Mouse (Mus musculus) lung, adult 18-20 months (tissue): ENCODE results near the gene Trim30b.
"Not testable (repeated sequence)": the region's sequence is repeated elsewhere in the genome, so short reads cannot be mapped to it uniquely, and the experiment has no call there.

Experiments used
- DNase-seq, 2 experiments: peaks; one replicate each; pipeline ENCODE4 v3.0.0; 2022; ENCODE audit warnings: mixed read lengths in 2 of 2

Trim30b gene

DNA sequence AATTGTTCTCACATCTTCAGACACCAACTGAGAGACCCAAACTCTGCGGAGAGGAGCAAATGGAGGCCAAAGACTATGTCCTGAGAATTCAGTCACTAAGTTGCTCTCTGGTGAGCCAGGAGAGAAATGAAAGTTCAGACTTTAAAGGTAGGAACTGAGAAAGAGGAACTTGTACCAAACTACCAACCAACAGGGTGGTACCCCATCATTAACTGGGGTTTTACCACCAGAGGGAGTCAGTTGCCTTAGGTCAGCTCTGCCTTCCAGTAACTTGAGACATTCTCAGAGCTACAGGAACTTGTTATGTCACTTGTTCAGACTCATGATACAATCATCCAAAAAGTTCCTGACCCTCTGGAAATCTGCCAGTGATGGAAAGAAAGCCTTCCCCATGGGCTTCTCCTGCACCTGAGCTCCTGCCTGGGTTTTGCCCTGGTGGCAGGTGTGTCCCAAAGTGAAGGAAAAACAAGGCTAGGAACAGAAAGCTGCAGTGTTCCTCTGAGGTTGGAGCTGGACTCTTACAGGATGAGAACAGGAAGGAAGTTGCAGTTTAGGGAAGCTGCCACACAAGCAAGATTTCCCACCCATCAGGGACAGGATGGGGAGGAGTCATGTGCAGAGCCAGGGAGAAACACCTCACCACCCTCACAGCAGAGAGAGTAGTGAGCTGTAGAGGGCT lies at the start of gene Trim30b:
Gene Trim30b (minus strand): TSS at position 149 of the 679 bp plus-strand sequence.
- peak; percentile 35 to 40 for DNase-seq

DNA sequence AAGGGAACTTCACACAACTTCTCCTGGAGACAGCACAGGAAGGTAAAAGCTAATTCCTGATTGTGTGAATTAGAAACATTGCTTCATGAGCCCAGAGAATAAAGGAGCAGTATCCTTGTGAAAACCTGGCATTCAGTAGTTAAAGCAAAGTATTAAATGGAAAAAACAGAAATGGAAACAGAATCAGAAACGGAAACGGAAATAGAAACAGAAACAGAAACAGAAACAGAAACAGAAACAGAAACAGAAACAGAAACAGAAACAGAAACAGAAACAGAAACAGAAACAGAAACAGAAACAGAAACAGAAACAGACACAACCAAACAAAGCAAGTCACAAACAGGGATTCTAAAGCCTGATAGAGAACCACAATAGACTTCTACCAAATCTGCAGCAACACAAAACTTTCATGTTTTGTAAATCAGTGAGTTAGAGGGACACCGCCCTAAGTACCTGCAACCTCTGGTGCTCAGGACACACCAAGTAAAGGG lies 34.8 kb upstream of the Trim30b start:
- no peak for DNase-seq

GRCm38 (mm10) chr7:104401140-104401539 lies 31.5 kb upstream of the Trim30b start:
- no peak for DNase-seq

- DNase-seq, result no peak
Observed at GRCm38 (mm10) chr7:104400698-104401097, 31.0 kb upstream of the Trim30b start, which contains the start of gene Trim30c. Gene Trim30c, minus strand, starts transcription at chr7:104400837.

DNA sequence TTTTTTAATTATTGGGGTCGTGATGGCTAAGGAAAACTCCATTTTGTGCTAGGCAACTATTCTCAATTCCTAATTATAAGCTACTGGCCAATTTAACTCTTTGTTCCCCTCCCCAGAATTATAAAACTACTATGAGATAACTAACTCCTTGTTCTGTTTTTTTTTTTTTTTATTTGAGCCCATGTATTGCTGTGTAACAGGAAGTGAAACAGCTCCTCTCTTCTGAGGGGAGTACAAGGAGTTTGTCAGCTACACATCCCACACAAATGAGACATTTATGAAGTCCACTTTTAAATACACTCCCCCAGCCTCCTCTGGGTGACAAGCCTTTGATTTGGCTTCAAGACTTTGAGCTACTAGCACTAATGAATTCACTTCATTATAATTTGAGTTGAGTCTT lies 28.8 kb upstream of the Trim30b start:
- no peak for DNase-seq

GRCm38 (mm10) chr7:104366339-104366738 lies 3.3 kb downstream of the Trim30b start:
- DNase-seq, result no peak

GRCm38 (mm10) chr7:104353600-104353967 lies 16.1 kb downstream of the Trim30b start:
- no peak for DNase-seq

DNA sequence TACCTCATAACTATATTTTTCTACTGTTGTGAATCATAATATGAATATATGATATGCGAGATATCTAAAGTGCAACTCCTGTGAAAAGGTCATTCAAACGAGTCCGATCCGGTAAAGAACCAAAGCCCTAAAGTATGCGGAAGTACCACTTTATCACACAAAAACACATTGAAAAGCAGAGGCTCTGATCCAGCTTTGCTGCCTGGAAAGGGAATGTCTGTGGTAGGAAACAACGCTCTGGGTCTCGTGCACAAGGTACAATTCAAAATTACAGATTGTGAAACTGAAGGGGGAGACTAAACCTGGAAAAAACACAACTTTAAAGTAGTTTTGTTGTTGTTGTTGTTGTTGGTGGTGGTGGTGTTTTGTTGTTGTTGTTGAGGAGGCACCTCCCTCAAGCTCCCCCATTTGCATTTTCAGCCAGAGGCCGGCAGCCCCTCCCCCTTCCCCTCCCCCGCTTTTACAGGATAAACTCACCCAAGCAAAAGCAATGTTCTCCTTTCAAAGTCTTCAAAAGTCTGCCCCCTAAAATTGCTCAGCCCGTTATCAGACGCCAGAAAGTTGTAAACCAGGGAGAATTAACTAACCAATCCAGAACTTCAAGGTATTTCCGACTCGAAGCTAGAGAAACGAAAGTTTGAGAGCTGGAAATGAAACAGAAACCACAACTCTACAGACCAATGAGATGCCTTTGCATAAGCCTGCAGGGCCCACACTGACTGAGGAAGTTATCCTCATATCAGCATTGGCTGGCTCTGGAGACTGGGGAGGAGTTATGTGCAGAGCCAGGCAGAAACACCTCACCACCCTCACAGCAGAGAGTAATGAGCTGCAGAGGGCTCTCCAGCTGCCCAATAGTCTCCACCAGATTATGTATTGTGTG lies 16.7 kb downstream of the Trim30b start, which contains the start of gene Trim12c:
Gene Trim12c (minus strand): TSS at position 646 of the 883 bp plus-strand sequence.
- peak; percentile 85 to 89 for DNase-seq

DNA sequence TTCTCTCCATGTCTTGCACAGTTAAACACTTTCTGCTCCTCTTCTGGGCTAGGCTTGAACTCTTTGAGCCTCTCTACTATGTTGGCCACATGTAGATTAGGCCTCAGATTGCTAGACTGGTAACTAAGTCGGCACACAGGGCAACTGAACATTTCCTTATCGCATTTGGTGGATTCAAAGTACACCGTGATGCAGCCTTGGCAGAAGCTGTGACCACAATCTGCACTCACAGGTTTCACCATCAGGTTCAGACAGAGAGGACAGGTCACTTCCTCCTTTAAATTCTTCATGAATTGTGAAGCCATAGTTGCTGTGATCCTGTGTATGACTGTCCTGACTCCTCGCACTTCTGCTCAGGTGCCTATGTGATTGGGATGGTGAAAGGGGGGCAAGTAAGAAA lies 21.6 kb downstream of the Trim30b start:
- DNase-seq, result not testable (repeated sequence)

DNA sequence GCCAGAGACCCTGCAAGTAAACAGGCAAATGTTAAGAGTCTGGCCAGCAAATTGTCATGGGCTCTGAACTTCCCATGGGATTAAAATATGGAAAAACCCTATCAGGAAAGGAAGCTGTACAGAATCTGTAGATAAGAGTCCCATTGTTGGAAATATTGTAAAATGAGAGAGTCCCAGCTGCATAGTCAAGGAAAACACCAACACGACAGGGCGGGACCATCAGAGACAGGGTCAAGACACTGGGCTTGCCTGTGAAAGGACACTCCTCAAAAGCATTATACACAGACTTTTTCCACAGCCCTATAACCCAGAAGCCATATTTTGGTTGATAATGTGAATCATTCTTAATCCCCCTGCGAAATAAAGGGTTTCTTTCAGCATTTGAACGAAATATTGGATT lies 28.9 kb downstream of the Trim30b start:
- DNase-seq, result not testable (repeated sequence)

- DNase-seq, result not testable (repeated sequence)
Observed at GRCm38 (mm10) chr7:104335547-104335946, 34.1 kb downstream of the Trim30b start.

- not testable (repeated sequence) for DNase-seq
Observed at GRCm38 (mm10) chr7:104329171-104329570, 40.5 kb downstream of the Trim30b start, which contains the start of gene Trim34b. Gene Trim34b, plus strand, starts transcription at chr7:104329471.

- no peak for DNase-seq
Observed at GRCm38 (mm10) chr7:104322028-104322427, 47.7 kb downstream of the Trim30b start.

DNA sequence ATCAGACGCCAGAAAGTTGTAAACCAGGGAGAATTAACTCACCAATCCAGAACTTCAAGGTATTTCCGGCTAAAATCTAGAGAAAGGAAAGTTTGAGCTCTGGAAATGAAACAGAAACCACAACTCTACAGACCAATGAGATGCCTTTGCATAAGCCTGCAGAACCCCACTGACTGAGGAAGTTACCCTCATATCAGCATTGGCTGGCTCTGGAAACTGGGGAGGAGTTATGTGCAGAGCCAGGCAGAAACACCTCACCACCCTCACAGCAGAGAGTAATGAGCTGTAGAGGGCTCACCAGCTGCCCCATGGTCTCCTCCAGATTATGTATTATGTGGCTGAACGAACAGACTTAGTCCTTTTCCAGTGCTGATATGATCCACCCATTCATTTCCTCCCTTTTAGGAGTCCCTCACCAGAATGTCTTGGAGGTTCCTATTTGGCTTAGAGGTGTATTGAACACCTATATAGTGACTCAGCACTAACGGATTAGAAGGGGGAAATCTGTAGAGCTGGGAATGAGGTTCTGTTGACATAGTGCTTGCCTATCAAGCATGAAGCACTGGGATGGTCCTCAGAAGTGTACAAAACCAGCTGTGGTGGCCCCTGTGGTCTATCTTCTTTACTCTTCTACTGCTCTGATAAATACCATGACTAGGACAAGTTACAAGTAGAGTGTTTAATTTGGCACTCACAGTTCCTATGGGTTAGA lies 54.2 kb downstream of the Trim30b start, which contains the start of gene Trim12a:
Gene Trim12a (minus strand): TSS at position 98 of the 712 bp plus-strand sequence.
- not testable (repeated sequence) for DNase-seq

GRCm38 (mm10) chr7:104314796-104315353 lies 54.8 kb downstream of the Trim30b start:
- DNase-seq, result peak in 1 of 2 experiments; percentile 7
